Mouse (Mus musculus) embryo, embryonic 9.5 days (tissue): Measurements from ENCODE around the gene Zswim7.

Experiments
- DNase-seq: peaks from one replicate; pipeline ENCODE4 v3.0.0-alpha.2; 2017; ENCODE audit errors: extremely low spot score

Gene Zswim7

GRCm38 (mm10) chr11:62253380-62253779 lies 27.8 kb downstream of the Zswim7 start:
- no peak for DNase-seq

GRCm38 (mm10) chr11:62251047-62251446 lies 30.1 kb downstream of the Zswim7 start:
- DNase-seq, result peak; percentile 25

GRCm38 (mm10) chr11:62249266-62250037 lies 31.7 kb downstream of the Zswim7 start:
- DNase-seq, result peak; percentile 65

- DNase-seq, result peak; percentile 90
These were observed 32.6 kb downstream of the Zswim7 start, which contains the start of gene Adora2b for GRCm38 (mm10) chr11:62248401-62249244. Adora2b (plus strand) TSS chr11:62248984.

- no peak for DNase-seq
These were observed 33.3 kb downstream of the Zswim7 start for GRCm38 (mm10) chr11:62247759-62248400.

GRCm38 (mm10) chr11:62244471-62244870 lies 36.7 kb downstream of the Zswim7 start:
- no peak for DNase-seq

- no peak for DNase-seq
These were observed 37.3 kb downstream of the Zswim7 start for GRCm38 (mm10) chr11:62243871-62244270.

GRCm38 (mm10) chr11:62240631-62241261 lies 40.4 kb downstream of the Zswim7 start:
- no peak for DNase-seq

- no peak for DNase-seq
These were observed 56.4 kb downstream of the Zswim7 start for GRCm38 (mm10) chr11:62224797-62225196.

GRCm38 (mm10) chr11:62223962-62224361 lies 57.2 kb downstream of the Zswim7 start:
- no peak for DNase-seq

- DNase-seq, result no peak
These were observed 57.8 kb downstream of the Zswim7 start for GRCm38 (mm10) chr11:62223416-62223815.

GRCm38 (mm10) chr11:62220756-62221510 lies 60.2 kb downstream of the Zswim7 start:
- DNase-seq, result no peak

- no peak for DNase-seq
These were observed 63.4 kb downstream of the Zswim7 start for GRCm38 (mm10) chr11:62217751-62218150.
